Mouse (Mus musculus): ENCODE results near the gene Tbc1d2b.

GRCm38 (mm10) chr9:90173330-90173729, 97.3 kb downstream of the Tbc1d2b start:
- TF ChIP-seq POLR2A (IDR thresholded peaks at IDR 0.05; ENCODE audit: borderline replicate concordance, control insufficient read depth, low read depth, low read length) (no peak), CTCF (IDR thresholded peaks at IDR 0.05; ENCODE audit: control insufficient read depth, insufficient read depth, low read length) (no peak)
